Mouse (Mus musculus) liver, postnatal 0 days (tissue): ENCODE data around the gene Gm20388.

Experiments used
- CTCF ChIP-seq: sonication (generic); IDR thresholded peaks from 2 replicates; pipeline ENCODE4 v1.5.1; 2016; ENCODE audit warnings: antibody characterized with exemption, low read depth
- EP300 ChIP-seq: IDR thresholded peaks from 2 replicates; pipeline ENCODE4 v1.6.1; 2016; ENCODE audit warnings: antibody characterized with exemption, low read depth, mild to moderate bottlenecking

DNA sequence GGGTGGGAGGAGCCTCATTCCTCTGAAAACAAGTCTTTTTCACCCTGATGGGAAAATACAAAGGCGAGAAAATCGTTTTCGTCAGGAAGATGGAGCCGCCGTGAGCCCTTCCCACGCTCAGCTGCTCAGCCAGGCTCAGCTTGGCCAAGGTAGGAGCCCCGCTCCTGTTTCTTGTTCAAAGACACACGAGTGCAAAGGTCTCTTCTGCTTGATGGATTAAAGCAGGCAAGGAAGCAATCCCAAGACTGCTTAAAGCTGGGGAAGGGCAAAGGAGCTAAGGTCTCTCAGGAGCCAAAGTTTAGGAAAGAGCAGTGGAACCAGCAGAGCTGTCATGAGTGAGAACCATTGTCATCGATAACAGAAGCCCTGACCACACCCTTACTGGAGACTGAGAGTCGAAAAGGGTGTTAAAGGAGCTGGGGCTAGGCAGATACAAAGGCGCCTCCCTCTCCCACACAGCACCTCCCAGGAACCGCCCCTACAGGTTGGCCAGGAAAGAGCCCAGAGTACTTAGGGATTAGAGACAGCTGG, 3809.9 kb downstream of the Gm20388 start:
- TF ChIP-seq CTCF, result no peak
- no peak for TF ChIP-seq EP300
